Mouse (Mus musculus) heart, adult 2 months (tissue): ENCODE measurements at regions not wholly inside any gene's neighbourhood (a gene's known extent, or its start where the extent isn't known, plus 50 kb on each side); places are given as distances from the start of the nearest gene placed in this dataset.

Source experiments
- CTCF ChIP-seq: fragments of 200-600 bp; IDR thresholded peaks from 2 replicates; pipeline ENCODE4 v1.8.1; 2022; ENCODE audit warnings: antibody characterized with exemption, mild to moderate bottlenecking, moderate library complexity
- EP300 ChIP-seq: fragments of 200-500 bp; IDR thresholded peaks from 2 replicates; pipeline ENCODE4 v1.6.1; 2011; ENCODE audit warnings: low read depth, low read length, control low read depth; ENCODE audit not compliant: insufficient read depth

GRCm38 (mm10) chrX:92791023-92791346 lies 191.6 kb upstream of the Mageb18 start:
- TF ChIP-seq EP300 (no peak), CTCF (no peak)
